Mouse (Mus musculus) testis, adult 2 months (tissue): ENCODE measurements around the gene Gm44502.

ENCODE experiments used
- CTCF ChIP-seq: fragments of 200-500 bp; IDR thresholded peaks from 2 replicates; pipeline ENCODE4 v1.5.1; 2012; ENCODE audit warnings: low read depth, mild to moderate bottlenecking, inconsistent platforms, low read length, moderate library complexity; ENCODE audit not compliant: control insufficient read depth, insufficient read depth, insufficient replicate concordance
- POLR2A ChIP-seq: fragments of 200-500 bp; IDR thresholded peaks from 2 replicates; pipeline ENCODE4 v1.6.1; 2012; ENCODE audit warnings: low read depth, mild to moderate bottlenecking, inconsistent platforms, low read length, moderate library complexity; ENCODE audit not compliant: control insufficient read depth

- TF ChIP-seq POLR2A, result no peak
- TF ChIP-seq CTCF, result no peak
Observed at GRCm38 (mm10) chr15:89406691-89407090, 22.8 kb downstream of the Gm44502 start.
